Mouse (Mus musculus) heart, postnatal 0 days (tissue): ENCODE measurements around the gene Dlec1. TPM values are rescaled to one million over a fixed set of nuclear protein-coding genes. Genes with fewer than 3 reads are reported as not detected.

Experiments
- ATAC-seq: fragments of 200-750 bp; cut with Nextera tagmentation; 2 replicates; pipeline ENCODE4 v1.8.0; 2017; ENCODE audit warnings: low read depth, moderate number of reproducible peaks, moderate library complexity; ENCODE audit not compliant: insufficient read depth
- DNase-seq: peaks from one replicate; pipeline ENCODE4 v3.0.0-alpha.2; 2016; ENCODE audit warnings: low spot score
- H3K27ac ChIP-seq: fragments of 300-500 bp; sonication (generic); 2 replicates; pipeline ENCODE4 v1.5.1; 2014; ENCODE audit warnings: low read depth, mild to moderate bottlenecking
- H3K27me3 ChIP-seq: fragments of 300-500 bp; sonication (generic); 2 replicates; pipeline ENCODE4 v1.6.1; 2014; ENCODE audit warnings: low read length, mixed read lengths; ENCODE audit not compliant: control insufficient read depth, insufficient read depth
- H3K36me3 ChIP-seq: fragments of 300-500 bp; sonication (generic); replicated peaks from 2 replicates; pipeline ENCODE4 v1.6.1; 2014; ENCODE audit warnings: low read length, mixed read lengths; ENCODE audit not compliant: control insufficient read depth, insufficient read depth
- H3K4me1 ChIP-seq: fragments of 300-500 bp; sonication (generic); 2 replicates; pipeline ENCODE4 v1.6.1; 2014; ENCODE audit warnings: antibody characterized with exemption; ENCODE audit not compliant: control insufficient read depth, insufficient read depth
- H3K4me2 ChIP-seq: fragments of 300-500 bp; sonication (generic); 2 replicates; pipeline ENCODE4 v1.6.1; 2014; ENCODE audit warnings: low read depth, mild to moderate bottlenecking, low read length, moderate library complexity
- H3K4me3 ChIP-seq: fragments of 300-500 bp; sonication (generic); 2 replicates; pipeline ENCODE4 v1.5.1; 2014; ENCODE audit warnings: low read depth, low read length
- H3K9ac ChIP-seq: fragments of 300-500 bp; sonication (generic); replicated peaks from 2 replicates; pipeline ENCODE4 v1.6.1; 2014; ENCODE audit warnings: low read depth, low read length, mixed read lengths
- H3K9me3 ChIP-seq: fragments of 300-500 bp; sonication (generic); replicated peaks from 2 replicates; pipeline ENCODE4 v1.6.1; 2016; ENCODE audit warnings: low read length; ENCODE audit not compliant: control insufficient read depth
- CTCF ChIP-seq: IDR thresholded peaks from 2 replicates; pipeline ENCODE4 v1.5.1; 2016; ENCODE audit warnings: antibody characterized with exemption, control low read depth, low read depth
- EP300 ChIP-seq: IDR thresholded peaks from 2 replicates; pipeline ENCODE4 v1.6.1; 2016; ENCODE audit warnings: antibody characterized with exemption, low read depth
- WGBS: fragments of 180-500 bp; shearing (Covaris S2); extraction: QIAGEN DNeasy Blood & Tissue Kit; methylation state at CpG from one replicate; pipeline ENCODE4 v1.1.7; 2014; 5-methylcytosine and 5-hydroxymethylcytosine counted together
- polyA plus RNA-seq: library from polyadenylated mRNA; unstranded; fragments of >200 nt; fragmentation: Nextera tagmentation; extraction: Ambion mirVana; gene quantifications from 2 replicates; pipeline ENCODE4 v1.2.1, GENCODE M21; 2015
- total RNA-seq: library from RNA; depleted of rRNA; stranded (reverse); fragments of >200 nt; gene quantifications from 2 replicates; pipeline ENCODE4 v1.2.3, GENCODE M21; 2014; ENCODE audit warnings: low replicate concordance

Gene Dlec1
- total and polyA plus RNA-seq, 2 experiments from 2014 or later, result 0.15 TPM; not detected in 1

DNA sequence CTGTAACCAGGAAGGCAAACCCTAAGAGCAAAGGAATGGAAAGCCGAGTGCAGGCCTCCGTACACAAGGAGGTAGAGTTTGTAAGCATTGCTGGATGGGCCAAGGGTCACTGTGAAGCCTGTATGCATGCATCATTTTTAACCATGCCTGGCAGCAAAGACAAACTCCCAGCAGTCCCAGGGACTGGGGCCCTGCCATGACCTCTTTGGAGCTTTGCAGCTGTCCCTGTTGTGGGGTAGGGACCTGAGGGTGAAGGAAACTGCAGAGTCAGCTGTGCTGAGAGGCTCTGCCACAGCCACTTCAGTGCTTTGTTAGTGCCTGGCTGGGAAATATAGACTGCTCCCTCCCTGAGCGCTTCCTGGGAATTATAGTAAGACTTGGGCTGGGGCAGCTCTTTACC lies 8.4 kb downstream of the Dlec1 start:
- DNase-seq, result no peak
- Histone ChIP-seq H3K27me3 (no peaks in the 10 kb centered on the region), H3K27ac (no peak overlapping the region), H3K9me3 (no peaks in the 10 kb centered on the region), H3K4me1 (no peaks in the 10 kb centered on the region), H3K9ac (no peak overlapping the region), H3K4me2 (no peak overlapping the region), H3K4me3 (no peak overlapping the region), H3K36me3 (no peaks in the 10 kb centered on the region)
- WGBS, result 58% methylated on average over 3 of the region's 3 CpGs
- no peak for TF ChIP-seq EP300
- TF ChIP-seq CTCF, result no peak
- no peak for ATAC-seq

GRCm38 (mm10) chr9:119114911-119115310 lies 12.6 kb downstream of the Dlec1 start:
- DNase-seq (no peak), ATAC-seq (no peak)
- no peak overlapping the region for H3K9ac ChIP-seq
- no peaks in the 10 kb centered on the region for H3K27me3 ChIP-seq
- no peak overlapping the region for H3K4me3 ChIP-seq
- H3K4me2 ChIP-seq, result no peak overlapping the region
- TF ChIP-seq CTCF (no peak), EP300 (no peak)
- H3K4me1 ChIP-seq, result no peaks in the 10 kb centered on the region
- H3K27ac ChIP-seq, result no peak overlapping the region
- H3K36me3 ChIP-seq, result no peaks in the 10 kb centered on the region
- 78% methylated on average over 17 of the region's 17 CpGs for WGBS
- H3K9me3 ChIP-seq, result no peaks in the 10 kb centered on the region

DNA sequence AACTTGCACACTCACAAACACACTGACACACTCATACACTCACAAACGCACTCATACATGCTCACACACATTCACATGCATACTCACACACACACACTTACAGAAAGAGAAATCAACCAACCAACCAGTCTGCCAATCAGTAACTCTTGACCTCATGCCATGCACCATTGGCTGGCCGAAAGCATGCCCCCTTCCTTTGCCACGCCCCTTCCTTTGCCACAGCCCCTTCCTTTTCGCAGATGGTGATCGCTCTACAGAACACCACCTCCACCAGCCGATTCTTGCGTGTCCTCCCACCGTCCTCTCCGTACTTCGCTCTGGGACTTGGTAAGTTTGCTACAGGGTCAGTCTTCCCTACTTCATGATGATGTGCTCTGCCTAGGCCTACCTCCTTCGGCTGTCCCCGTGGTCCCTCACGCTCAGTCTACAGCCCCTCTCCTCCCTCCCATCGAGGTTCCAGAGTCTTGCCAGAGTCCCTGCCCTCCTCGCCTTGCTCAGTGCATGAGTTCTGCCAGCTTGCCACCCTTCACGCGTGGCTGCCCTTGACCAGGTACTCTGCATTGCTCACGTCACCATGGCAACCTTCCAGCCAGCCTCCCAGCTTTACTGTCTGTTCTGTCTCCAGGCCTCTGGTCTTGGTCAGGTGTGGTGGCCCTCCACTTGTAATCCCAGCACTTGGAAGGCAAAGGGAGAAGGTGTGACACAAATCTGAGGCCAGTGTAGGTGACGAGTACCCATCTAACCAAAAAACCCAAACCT lies 17.3 kb downstream of the Dlec1 start:
- H3K4me3 ChIP-seq, result no peak overlapping the region
- H3K4me1 ChIP-seq, result no peaks in the 10 kb centered on the region
- 84% methylated on average over 19 of the region's 19 CpGs for WGBS
- ATAC-seq (no peak), DNase-seq (no peak)
- no peak for TF ChIP-seq CTCF
- H3K9ac ChIP-seq, result no peak overlapping the region
- no peaks in the 10 kb centered on the region for H3K36me3 ChIP-seq
- no peaks in the 10 kb centered on the region for H3K9me3 ChIP-seq
- no peaks in the 10 kb centered on the region for H3K27me3 ChIP-seq
- H3K4me2 ChIP-seq, result no peak overlapping the region
- no peak overlapping the region for H3K27ac ChIP-seq

GRCm38 (mm10) chr9:119120168-119120560 lies 17.9 kb downstream of the Dlec1 start:
- Histone ChIP-seq H3K9ac (no peak overlapping the region), H3K27me3 (no peaks in the 10 kb centered on the region), H3K4me2 (no peak overlapping the region), H3K36me3 (no peaks in the 10 kb centered on the region), H3K4me3 (no peak overlapping the region), H3K27ac (no peak overlapping the region), H3K4me1 (no peaks in the 10 kb centered on the region), H3K9me3 (no peaks in the 10 kb centered on the region)
- WGBS, result 49% methylated on average over 3 of the region's 3 CpGs
- ATAC-seq (no peak), DNase-seq (no peak)
- TF ChIP-seq CTCF (no peak), EP300 (no peak)

DNA sequence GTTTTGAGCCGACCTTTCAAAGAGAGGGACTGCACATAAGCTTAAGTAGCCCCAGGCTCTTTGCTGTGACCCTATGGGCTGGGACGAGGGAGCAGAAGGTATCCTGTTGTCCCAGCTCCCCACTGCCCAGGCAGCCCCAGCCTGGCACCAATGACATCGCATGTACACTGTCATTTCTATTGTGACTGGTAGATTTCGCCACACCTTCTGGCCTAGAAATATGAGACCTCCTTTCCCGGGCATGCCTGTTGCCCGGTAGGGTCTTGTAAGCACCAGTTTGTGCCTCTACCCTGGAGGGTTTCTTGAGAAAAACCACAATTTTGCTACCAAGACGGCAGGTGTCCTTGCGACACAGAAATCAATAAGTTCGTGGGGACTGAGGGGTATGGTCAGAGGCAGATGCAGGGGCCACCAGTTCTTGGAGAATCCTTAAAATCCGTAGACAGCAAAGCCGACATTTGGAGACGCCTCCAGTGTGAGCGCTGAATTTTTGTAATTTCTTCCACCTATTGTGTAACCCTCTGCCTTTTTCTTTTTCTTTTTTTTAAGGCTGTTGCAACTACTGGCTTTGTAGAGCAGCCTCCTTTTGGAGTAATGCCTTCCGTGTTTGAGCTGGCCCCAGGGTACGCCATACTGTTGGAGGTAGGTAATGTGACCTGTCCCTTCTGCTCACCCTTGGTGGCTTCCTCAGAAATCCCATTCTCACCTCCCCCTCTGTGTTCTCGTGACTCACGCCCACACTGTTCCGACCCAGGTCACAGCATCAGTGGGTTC lies 20.5 kb downstream of the Dlec1 start:
- Histone ChIP-seq H3K27ac (no peak overlapping the region), H3K4me3 (no peak overlapping the region), H3K4me2 (no peak overlapping the region), H3K9ac (no peak overlapping the region), H3K36me3 (no peaks in the 10 kb centered on the region), H3K4me1 (no peaks in the 10 kb centered on the region), H3K9me3 (no peaks in the 10 kb centered on the region), H3K27me3 (no peaks in the 10 kb centered on the region)
- 78% methylated on average over 18 of the region's 18 CpGs for WGBS
- DNase-seq (no peak), ATAC-seq (no peak)
- TF ChIP-seq EP300 (no peak), CTCF (no peak)
